Mouse (Mus musculus) heart, embryonic 14.5 days (tissue): ENCODE results near the gene Acvr2b. TPM values are rescaled to one million over a fixed set of nuclear protein-coding genes. Genes with fewer than 3 reads are reported as not detected.

Source experiments
- ATAC-seq: fragments of 200-750 bp; cut with Nextera tagmentation; 2 replicates; pipeline ENCODE4 v1.8.0; 2017; ENCODE audit warnings: low read depth, moderate TSS enrichment; ENCODE audit not compliant: insufficient number of reproducible peaks, insufficient read depth, low FRiP score
- H3K27ac ChIP-seq, 2 experiments: fragments of 200-500 bp in 1 of 2; fragments of 300-500 bp in 1 of 2; sonication (generic) in 1 of 2; replicated peaks in 1 of 2; 2 replicates each; pipeline ENCODE4 v1.5.1; 2012 to 2014; ENCODE audit warnings: low read depth in 2 of 2, low read length in 2 of 2, control low read depth in 1 of 2, mild to moderate bottlenecking in 1 of 2, mixed read lengths in 1 of 2; ENCODE audit not compliant: control insufficient read depth in 1 of 2, insufficient read depth in 1 of 2
- H3K27me3 ChIP-seq: fragments of 300-500 bp; sonication (generic); 2 replicates; pipeline ENCODE4 v1.6.1; 2014; ENCODE audit warnings: mild to moderate bottlenecking, low read length, control low read depth; ENCODE audit not compliant: control insufficient read depth, insufficient read depth
- H3K36me3 ChIP-seq: fragments of 300-500 bp; sonication (generic); 2 replicates; pipeline ENCODE4 v1.6.1; 2014; ENCODE audit warnings: mild to moderate bottlenecking, control low read depth, low read length, mixed read lengths; ENCODE audit not compliant: control insufficient read depth, insufficient read depth
- H3K4me1 ChIP-seq, 2 experiments: fragments of 200-500 bp in 1 of 2; fragments of 300-500 bp in 1 of 2; sonication (generic) in 1 of 2; 2 replicates each; pipeline ENCODE4 v1.6.1; 2012 to 2014; ENCODE audit warnings: low read length in 2 of 2, control low read depth in 1 of 2, mixed read lengths in 1 of 2; ENCODE audit not compliant: control insufficient read depth in 2 of 2, insufficient read depth in 2 of 2
- H3K4me2 ChIP-seq: fragments of 300-500 bp; sonication (generic); 2 replicates; pipeline ENCODE4 v1.6.1; 2014; ENCODE audit warnings: mild to moderate bottlenecking, low read length
- H3K4me3 ChIP-seq, 2 experiments: fragments of 200-500 bp in 1 of 2; fragments of 300-500 bp in 1 of 2; sonication (generic) in 1 of 2; 2 replicates each; pipeline ENCODE4 v1.5.1; 2012 to 2014; ENCODE audit warnings: low read length in 2 of 2, mild to moderate bottlenecking in 2 of 2, control low read depth in 1 of 2, low read depth in 1 of 2, moderate library complexity in 1 of 2; ENCODE audit not compliant: control insufficient read depth in 1 of 2, insufficient read depth in 1 of 2
- H3K9ac ChIP-seq: fragments of 300-500 bp; sonication (generic); 2 replicates; pipeline ENCODE4 v1.6.1; 2014; ENCODE audit warnings: mild to moderate bottlenecking, low read length
- H3K9me3 ChIP-seq: fragments of 300-500 bp; sonication (generic); 2 replicates; pipeline ENCODE4 v1.6.1; 2016; ENCODE audit warnings: low read length, control low read depth; ENCODE audit not compliant: control insufficient read depth
- WGBS: fragments of 180-500 bp; shearing (Covaris S2); extraction: QIAGEN DNeasy Blood & Tissue Kit; methylation state at CpG from one replicate; pipeline ENCODE4 v1.1.7; 2014; 5-methylcytosine and 5-hydroxymethylcytosine counted together
- polyA plus RNA-seq: library from polyadenylated mRNA; unstranded; fragments of >200 nt; fragmentation: Nextera tagmentation; extraction: Ambion mirVana; gene quantifications from 2 replicates; pipeline ENCODE4 v1.2.1, GENCODE M21; 2014

The Acvr2b gene
- polyA plus RNA-seq, 1 experiment from 2014 or later: 21.6 TPM

DNA sequence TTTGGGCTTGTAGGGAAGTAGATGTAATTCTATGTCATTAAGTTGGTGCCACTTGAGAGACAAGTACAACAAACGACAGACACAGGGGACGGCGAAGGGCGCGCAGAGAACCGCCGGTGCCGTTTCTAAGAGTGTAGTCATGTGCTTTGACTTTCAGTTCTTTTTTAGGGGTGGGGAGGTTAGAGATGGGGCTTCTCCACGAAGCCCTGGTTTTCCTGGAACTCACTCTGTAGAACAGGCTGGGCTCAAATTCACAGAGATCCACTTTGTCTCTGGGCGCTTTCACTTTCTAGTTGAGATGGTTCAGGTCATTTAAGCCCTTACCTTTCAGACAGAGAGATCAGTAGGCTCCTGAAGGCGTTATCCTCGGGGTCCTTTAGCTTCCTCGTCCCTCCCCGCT, 54.0 kb downstream of the Acvr2b start:
- Histone ChIP-seq H3K4me2 (no peak overlapping the region), H3K36me3 (peaks cover 51% of the 10 kb centered on the region)
- WGBS: 76% methylated on average over 14 of the region's 14 CpGs

DNA sequence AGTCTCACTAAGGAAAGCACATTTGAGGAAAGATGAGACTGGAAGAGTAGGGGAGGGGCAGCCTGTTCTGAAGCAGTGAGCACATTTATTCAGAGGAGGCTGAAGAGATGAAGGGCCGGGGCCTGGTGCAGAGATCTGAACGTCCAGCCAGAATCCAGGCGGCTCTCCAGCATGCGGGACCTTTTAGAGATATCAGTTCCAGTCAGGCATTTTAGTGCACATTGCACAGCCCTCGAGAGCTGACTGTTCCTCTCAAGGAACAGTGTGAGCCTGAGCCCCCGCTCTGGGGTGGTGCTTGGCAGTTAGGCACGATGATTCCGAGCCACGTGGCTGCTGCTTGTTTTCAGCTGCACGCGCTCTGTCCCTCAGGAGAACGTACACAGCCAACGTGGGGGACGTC, 55.2 kb downstream of the Acvr2b start:
- no peaks in the 10 kb centered on the region for H3K9me3 ChIP-seq
- peak overlapping the region; percentile 2; the same call in 1 of the 2 replicates for H3K4me2 ChIP-seq
- H3K4me1 ChIP-seq: peaks cover 5 to 15% of the 10 kb centered on the region in 2 experiments
- 0 out of 2 replicates have a peak overlapping the region, but pooled peaks have one; percentile 34 for H3K9ac ChIP-seq
- no peak overlapping the region for H3K4me3 ChIP-seq
- H3K27ac ChIP-seq: peak overlapping the region in 1 of 2 experiments; percentile 19; a peak in 1 of 4 replicates
- 0 out of 2 replicates have a peak, but pooled peaks have one; percentile 24 for ATAC-seq
- 51% methylated on average over 14 of the region's 14 CpGs for WGBS
- no peaks in the 10 kb centered on the region for H3K27me3 ChIP-seq
- H3K36me3 ChIP-seq: peaks cover 42% of the 10 kb centered on the region

More for the DNA sequence above, 54.0 kb downstream of the Acvr2b start:
- no peak overlapping the region for H3K4me3 ChIP-seq
- H3K9ac ChIP-seq: no peak overlapping the region
- H3K27ac ChIP-seq: no peak overlapping the region
- no peaks in the 10 kb centered on the region for H3K27me3 ChIP-seq
- H3K4me1 ChIP-seq: peaks cover 5 to 15% of the 10 kb centered on the region in 2 experiments
- ATAC-seq: no peak
- H3K9me3 ChIP-seq: no peaks in the 10 kb centered on the region

DNA sequence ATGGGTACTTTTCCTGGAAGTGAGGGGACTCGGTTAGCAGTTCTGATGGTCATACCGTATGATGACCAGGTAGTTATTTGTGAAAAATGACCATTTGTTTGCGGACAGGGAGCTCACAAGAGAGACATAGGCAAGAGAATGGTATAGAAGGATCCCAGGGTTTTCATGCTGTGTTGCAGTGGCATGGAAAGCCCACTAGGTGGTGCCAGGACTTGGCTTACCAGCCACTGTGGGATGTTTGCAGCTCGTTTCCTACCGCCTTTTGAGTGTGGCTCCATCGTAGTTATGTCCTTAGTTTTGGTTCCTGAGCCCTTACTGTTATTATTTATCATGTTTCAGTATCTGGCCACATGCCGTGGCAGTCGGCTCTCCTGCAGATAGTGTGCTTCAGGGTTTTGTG, 58.5 kb downstream of the Acvr2b start:
- WGBS: 38% methylated on average over 8 of the region's 8 CpGs
- H3K9me3 ChIP-seq: no peaks in the 10 kb centered on the region
- peaks cover 54% of the 10 kb centered on the region for H3K36me3 ChIP-seq
- peaks cover 5 to 13% of the 10 kb centered on the region in 2 experiments for H3K4me1 ChIP-seq
- no peak overlapping the region for H3K4me3 ChIP-seq
- 0 out of 2 replicates have a peak, but pooled peaks have one; percentile 7 for ATAC-seq
- no peak overlapping the region for H3K4me2 ChIP-seq
- no peaks in the 10 kb centered on the region for H3K27me3 ChIP-seq
- H3K9ac ChIP-seq: no peak overlapping the region
- no peak overlapping the region for H3K27ac ChIP-seq

- H3K4me1 ChIP-seq: peaks cover 28 to 30% of the 10 kb centered on the region in 2 experiments
- peaks cover 44% of the 10 kb centered on the region for H3K36me3 ChIP-seq
- WGBS: 91% methylated on average over 6 of the region's 6 CpGs
- no peaks in the 10 kb centered on the region for H3K27me3 ChIP-seq
- no peak overlapping the region for H3K4me2 ChIP-seq
- no peak overlapping the region for H3K4me3 ChIP-seq
- H3K9me3 ChIP-seq: no peaks in the 10 kb centered on the region
- no peak overlapping the region for H3K9ac ChIP-seq
- H3K27ac ChIP-seq: no peak overlapping the region
- ATAC-seq: no peak
Observed at GRCm38 (mm10) chr9:119465056-119465455, 63.1 kb downstream of the Acvr2b start.

- Histone ChIP-seq H3K27ac (no peak overlapping the region), H3K4me3 (no peak overlapping the region), H3K9me3 (no peaks in the 10 kb centered on the region), H3K36me3 (peaks cover 44% of the 10 kb centered on the region), H3K4me2 (no peak overlapping the region), H3K27me3 (no peaks in the 10 kb centered on the region), H3K4me1 (peaks cover 33 to 35% of the 10 kb centered on the region in 2 experiments), H3K9ac (no peak overlapping the region)
- 51% methylated on average over 7 of the region's 7 CpGs for WGBS
- no peak for ATAC-seq
Observed at GRCm38 (mm10) chr9:119465595-119465994, 63.7 kb downstream of the Acvr2b start.

DNA sequence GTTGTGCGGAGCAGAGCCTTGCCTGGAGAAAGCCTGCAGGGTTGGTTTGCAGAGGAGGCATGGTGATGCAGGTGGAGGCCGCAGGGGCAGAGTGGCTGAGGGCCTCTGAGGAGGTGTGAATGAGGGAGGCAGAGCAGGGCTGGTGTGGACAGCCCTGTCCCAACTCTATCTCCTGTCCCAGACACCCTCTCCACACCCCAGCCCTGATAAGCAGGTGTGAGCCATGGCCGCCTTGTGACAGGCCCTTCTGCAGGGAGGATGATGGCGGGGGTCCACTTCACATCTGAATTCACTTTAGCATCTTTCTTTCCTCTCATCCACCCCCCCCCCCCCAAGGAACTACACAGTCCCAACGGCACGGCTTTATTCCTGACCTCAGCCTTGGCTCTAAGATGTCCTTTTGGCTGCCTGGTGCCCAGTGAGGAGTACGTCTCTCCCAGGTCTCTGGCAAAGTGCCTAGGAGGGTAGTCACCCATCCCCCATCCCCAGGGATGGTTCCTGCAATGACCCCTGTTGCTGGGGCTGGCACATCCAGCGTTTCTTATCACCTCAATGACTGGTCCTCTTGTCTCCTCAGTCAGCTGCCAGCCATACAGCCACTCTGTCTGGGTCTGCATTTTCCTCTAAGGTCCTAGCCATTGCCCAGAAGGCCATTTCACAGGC, 67.9 kb downstream of the Acvr2b start:
- H3K36me3 ChIP-seq: peaks cover 15% of the 10 kb centered on the region
- no peak overlapping the region for H3K4me3 ChIP-seq
- peak overlapping the region; percentile 26 for H3K4me2 ChIP-seq
- H3K9ac ChIP-seq: 0 out of 2 replicates have a peak overlapping the region, but pooled peaks have one; percentile 5
- WGBS: 13% methylated on average over 8 of the region's 8 CpGs
- H3K27ac ChIP-seq: peak overlapping the region; percentile 72 to 77
- peaks cover 67 to 70% of the 10 kb centered on the region in 2 experiments for H3K4me1 ChIP-seq
- no peaks in the 10 kb centered on the region for H3K9me3 ChIP-seq
- peak; percentile 94 for ATAC-seq
- no peaks in the 10 kb centered on the region for H3K27me3 ChIP-seq

DNA sequence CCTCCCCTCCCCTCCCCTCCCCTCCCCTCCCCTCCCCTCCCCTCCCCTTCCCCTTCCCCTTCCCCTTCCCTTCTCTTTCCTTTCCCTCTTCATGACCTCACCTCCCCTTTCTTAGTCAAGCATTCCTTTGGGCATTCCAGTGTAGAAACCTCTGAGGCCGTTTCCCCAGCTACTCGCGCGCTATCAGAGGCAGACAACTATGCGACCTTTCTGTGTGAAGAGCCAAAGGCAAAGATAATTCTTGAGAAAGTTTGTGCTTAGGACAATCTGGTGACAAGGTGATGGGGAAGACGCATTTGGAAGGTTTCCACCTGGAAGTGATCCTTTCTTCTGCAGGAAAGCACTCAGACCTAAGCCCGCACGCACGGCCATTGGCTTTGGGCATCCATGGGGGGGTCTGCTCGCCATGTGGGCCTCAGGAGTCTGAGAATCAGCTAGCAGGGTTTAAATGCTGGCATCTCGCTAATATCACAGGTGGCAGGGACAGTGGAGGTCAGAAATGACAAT, 70.5 kb downstream of the Acvr2b start:
- H3K27ac ChIP-seq: peak overlapping the region; percentile 25 to 42; a peak in 3 of 4 replicates
- no peak overlapping the region for H3K4me3 ChIP-seq
- no peaks in the 10 kb centered on the region for H3K9me3 ChIP-seq
- WGBS: 31% methylated on average over 11 of the region's 11 CpGs
- H3K9ac ChIP-seq: no peak overlapping the region
- no peaks in the 10 kb centered on the region for H3K36me3 ChIP-seq
- H3K4me2 ChIP-seq: no peak overlapping the region
- no peaks in the 10 kb centered on the region for H3K27me3 ChIP-seq
- no peak for ATAC-seq
- peaks cover 68 to 70% of the 10 kb centered on the region in 2 experiments for H3K4me1 ChIP-seq
